Mouse (Mus musculus) gastrocnemius, postnatal 14 days (tissue): Measurements from ENCODE around the gene Dmrtc1c2. TPM values are rescaled to one million over a fixed set of nuclear protein-coding genes. Genes with fewer than 3 reads are reported as not detected.
"Not testable (repeated sequence)": the region's sequence is repeated elsewhere in the genome, so short reads cannot be mapped to it uniquely, and the experiment has no call there.

Experiments used
- DNase-seq: peaks from one replicate; pipeline ENCODE4 v3.0.0; 2021; ENCODE audit warnings: mixed read lengths
- intact Hi-C: fragments of 180-260 bp; cut with DNase I; formaldehyde crosslinking; loops from one replicate; pipeline ENCODE4 v1.15.1; 2025; ENCODE audit warnings: low total_unique reads
- long read RNA-seq, 2 experiments: library from polyadenylated mRNA; stranded (forward); transcript quantifications; one replicate each; pipeline ENCODE4 v2.0.0; 2021
- total RNA-seq, 2 experiments: library from RNA; stranded (reverse); gene quantifications; 2 replicates each; pipeline ENCODE4 v1.2.3; 2021

Gene Dmrtc1c2
- not detected for total RNA-seq
- long read RNA-seq, experiment 1 = 0 reads
- long read RNA-seq, experiment 2 = 0 reads

DNA sequence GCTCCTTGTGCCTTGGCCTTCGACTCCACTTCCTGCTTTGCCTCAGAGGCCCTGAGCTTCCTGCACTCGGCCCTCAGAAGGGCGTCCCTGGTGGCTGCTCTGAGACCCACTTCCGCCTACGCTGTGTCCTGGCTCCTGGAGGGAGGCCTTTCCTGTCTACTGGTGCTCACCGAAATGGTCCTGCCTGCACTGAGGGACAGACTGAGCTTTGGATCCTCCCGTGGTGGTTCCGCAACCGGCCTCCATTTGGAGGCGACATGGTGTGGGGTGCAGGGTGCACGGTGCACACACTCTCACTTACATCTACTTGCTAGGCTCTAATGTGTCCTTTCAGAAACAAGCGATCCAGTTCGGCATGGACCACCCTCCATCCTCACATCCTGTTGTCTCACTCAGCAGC is at the start of gene Dmrtc1c2:
TSS of gene Dmrtc1c2 (minus strand) at position 101 of the 400 bp plus-strand sequence.
- intact Hi-C loops, DNase-seq: not testable (repeated sequence)

DNA sequence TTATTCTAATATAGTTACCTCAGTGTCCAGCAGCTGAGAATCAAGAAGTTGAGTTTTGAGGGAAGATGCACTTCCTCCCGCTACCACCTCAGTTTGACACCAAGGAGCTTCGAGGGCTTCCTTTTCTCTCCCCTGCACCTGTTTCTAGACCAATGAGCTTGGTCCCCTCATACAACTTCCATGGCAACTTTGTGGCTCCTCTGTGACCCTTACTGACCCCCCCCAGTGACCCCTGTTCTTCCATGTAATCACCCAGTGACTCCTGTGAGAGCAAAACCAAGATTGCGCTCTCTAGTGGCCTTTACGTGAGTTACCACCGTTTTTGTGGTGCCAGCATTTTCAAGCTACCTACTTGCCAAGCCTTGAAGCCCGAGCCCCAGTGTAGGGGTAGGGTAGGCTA is 13.5 kb upstream of the Dmrtc1c2 start, which contains the start of gene 1700031F05Rik:
TSS of gene 1700031F05Rik (minus strand) at position 101 of the 400 bp plus-strand sequence.
- DNase-seq = no peak
- intact Hi-C loops = no loop called here

DNA sequence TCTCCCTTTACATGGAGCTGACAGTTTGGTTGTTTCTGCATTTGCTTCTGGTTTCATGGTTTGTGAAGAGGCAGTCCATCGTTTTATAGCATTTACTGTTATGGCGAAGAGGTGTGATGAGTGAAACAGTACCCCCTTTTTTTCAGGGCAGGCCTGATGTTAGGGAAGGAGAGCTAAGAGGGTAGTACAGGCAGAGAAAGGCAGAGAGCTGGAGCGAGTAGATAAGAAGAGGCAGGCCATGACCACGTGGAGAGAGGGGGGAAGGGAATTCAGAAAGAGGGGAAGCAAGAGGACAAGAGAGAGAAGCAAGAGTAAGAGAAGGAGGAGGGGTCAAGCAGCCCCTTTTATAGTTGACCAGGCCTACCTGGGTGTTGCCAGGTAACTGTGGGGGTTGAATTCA is 42.1 kb downstream of the Dmrtc1c2 start:
- no peak for DNase-seq
- intact Hi-C loops = no loop called here

DNA sequence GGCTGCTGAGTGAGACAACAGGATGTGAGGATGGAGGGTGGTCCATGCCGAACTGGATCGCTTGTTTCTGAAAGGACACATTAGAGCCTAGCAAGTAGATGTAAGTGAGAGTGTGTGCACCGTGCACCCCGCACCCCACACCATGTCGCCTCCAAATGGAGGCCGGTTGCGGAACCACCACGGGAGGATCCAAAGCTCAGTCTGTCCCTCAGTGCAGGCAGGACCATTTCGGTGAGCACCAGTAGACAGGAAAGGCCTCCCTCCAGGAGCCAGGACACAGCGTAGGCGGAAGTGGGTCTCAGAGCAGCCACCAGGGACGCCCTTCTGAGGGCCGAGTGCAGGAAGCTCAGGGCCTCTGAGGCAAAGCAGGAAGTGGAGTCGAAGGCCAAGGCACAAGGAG is 51.8 kb downstream of the Dmrtc1c2 start, which contains the start of gene Dmrtc1c1:
TSS of gene Dmrtc1c1 (plus strand) at position 301 of the 400 bp plus-strand sequence.
- DNase-seq, intact Hi-C loops: not testable (repeated sequence)

Other genes starting within 250 kb of the Dmrtc1c2 start
- 100 to 1,000 TPM; 172 to 226 TPM for gene Phka1, start 210.4 kb downstream of the Dmrtc1c2 start, total RNA-seq
- gene Gm3880, start 167.6 kb downstream of the Dmrtc1c2 start, total RNA-seq = not detected
- not detected for gene Gm9112, start 147.0 kb downstream of the Dmrtc1c2 start, total RNA-seq
- gene Dmrtc1b, start 146.8 kb downstream of the Dmrtc1c2 start, total RNA-seq = not detected
- not detected for gene Dmrtc1c1, start 51.7 kb downstream of the Dmrtc1c2 start, total RNA-seq
- gene 1700031F05Rik, start 13.4 kb upstream of the Dmrtc1c2 start, total RNA-seq = not detected
- not detected for gene Dmrtc1a, start 54.1 kb upstream of the Dmrtc1c2 start, total RNA-seq
- not detected for gene 1700011M02Rik, start 54.3 kb upstream of the Dmrtc1c2 start, total RNA-seq
- not detected for gene 1700018G05Rik, start 73.8 kb upstream of the Dmrtc1c2 start, total RNA-seq